Mouse (Mus musculus) large intestine, adult 2 months (tissue): ENCODE measurements around the gene Gm9049. TPM values are rescaled to one million over a fixed set of nuclear protein-coding genes. Genes with fewer than 3 reads are reported as not detected.
A peak's percentile ranks its signal among the peaks of the same experiment; 100 is the strongest.
"Not testable (repeated sequence)": the region's sequence is repeated elsewhere in the genome, so short reads cannot be mapped to it uniquely, and the experiment has no call there.

ENCODE experiments used
- DNase-seq: peaks from one replicate; pipeline ENCODE4 v3.0.0-alpha.2; 2012; ENCODE audit warnings: low read depth, low spot score
- WGBS: fragments of 180-500 bp; shearing (Covaris S2); methylation state at CpG from one replicate; pipeline ENCODE4 v1.1.7; 2018; 5-methylcytosine and 5-hydroxymethylcytosine counted together
- polyA plus RNA-seq: library from polyadenylated mRNA; depleted of rRNA; stranded (reverse); fragments of >200 nt; gene quantifications from 2 replicates; pipeline ENCODE4 v1.2.3, GENCODE M21; 2012; rRNA removed

The Gm9049 gene
- 0.05 TPM in 1 of 2 replicates, not detected in the other for polyA plus RNA-seq

DNA sequence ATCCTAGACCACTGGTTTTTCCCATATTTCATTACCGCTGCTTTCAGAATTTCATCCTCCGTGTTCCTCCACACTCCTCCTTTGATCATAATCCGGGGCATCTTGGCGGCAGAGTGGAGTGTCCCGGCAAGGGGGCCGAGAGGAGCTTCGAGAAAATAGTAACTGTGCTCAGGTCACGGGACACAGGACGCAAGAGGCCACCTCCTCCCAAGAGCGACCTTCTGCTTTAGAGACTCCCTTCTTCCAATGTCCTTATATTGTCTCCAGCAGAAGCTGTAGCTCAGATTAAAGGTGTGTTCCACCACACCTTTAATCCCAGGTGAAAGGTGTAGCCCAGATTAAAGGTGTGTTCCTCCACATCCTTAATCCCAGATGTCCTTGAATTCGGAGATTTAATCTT lies at the start of gene Gm9049:
Gm9049 (minus strand) TSS at position 101 of the 400 bp plus-strand sequence.
- WGBS: no CpG with 5 or more reads among the region's 11 CpGs
- not testable (repeated sequence) for DNase-seq

DNA sequence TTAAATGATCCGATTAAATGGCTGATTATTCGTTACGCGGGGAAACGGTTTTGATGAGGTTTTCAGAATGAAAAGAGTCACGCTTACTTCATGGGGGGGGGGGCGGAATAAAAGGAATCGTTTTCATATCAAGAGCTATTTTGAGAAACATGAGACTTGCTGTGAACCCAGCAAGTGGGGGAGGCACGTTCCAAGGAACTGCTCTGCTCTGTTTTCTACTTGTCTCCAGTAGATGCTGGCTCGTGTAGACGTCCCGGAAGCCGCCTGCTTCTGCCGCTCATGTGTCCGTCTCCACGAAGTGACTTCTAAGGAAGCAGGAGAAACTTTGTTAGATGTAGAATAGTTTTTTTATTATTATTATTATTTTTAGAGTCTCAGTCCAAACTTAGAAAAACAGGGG lies 46.0 kb upstream of the Gm9049 start:
- no peak for DNase-seq
- WGBS: 86% methylated on average over 16 of the region's 16 CpGs

DNA sequence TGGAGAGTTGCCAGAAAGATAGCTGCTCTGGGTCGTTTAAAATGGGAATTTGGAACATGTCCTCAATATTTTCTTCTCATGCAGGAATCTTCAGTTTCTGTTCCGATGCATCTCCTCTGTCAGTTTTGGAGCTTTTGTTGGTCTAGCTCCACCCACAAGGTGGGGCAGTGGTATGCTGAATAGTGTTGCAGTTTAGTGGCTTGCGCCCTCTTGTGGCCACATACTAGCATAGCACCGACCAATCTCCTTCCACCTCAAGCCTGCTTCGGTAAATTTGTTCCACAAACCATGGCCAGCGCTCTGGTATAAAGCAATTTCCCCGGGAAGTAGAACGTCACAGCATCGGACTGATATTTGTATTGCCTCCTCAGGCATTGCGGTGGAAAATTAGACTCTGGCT lies 16.5 kb upstream of the Gm9049 start:
- 1% methylated on average over 10 of the region's 10 CpGs for WGBS
- peak; percentile 42 for DNase-seq

DNA sequence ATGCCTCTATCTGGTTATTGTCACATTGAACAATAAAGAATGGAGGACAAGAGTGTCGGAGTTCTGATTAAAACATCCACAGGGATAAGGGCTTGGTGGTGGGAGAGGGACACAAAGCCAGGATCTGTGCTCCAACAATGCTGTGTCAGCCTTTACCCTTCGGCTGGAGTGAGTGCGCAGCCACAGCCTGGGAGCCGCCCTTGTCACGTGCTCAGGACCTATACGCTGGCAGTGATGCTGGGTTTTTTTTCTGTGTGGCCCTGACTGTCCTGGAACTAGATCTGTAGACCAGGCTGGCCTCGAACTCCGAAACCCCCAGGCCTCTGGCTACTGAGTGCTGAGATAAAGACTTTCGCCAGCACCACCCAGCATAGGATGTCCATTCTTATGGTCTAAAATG lies 15.6 kb upstream of the Gm9049 start:
- WGBS: 60% methylated on average over 9 of the region's 9 CpGs
- DNase-seq: no peak

DNA sequence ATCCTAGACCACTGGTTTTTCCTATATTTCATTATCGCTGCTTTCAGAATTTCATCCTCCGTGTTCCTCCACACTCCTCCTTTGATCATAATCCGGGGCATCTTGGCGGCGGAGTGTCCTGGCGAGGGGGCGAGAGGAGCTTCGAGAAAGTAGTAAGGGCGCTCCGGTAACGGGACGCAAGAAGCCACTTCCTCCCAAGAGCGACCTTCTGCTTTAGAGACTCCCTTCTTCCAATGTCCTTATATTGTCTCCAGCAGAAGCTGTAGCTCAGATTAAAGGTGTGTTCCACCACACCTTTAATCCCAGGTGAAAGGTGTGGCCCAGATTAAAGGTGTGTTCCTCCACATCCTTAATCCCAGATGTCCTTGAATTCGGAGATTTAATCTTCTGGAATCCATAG lies 5.3 kb downstream of the Gm9049 start, which contains the start of gene Gm9048:
Gm9048 (minus strand) TSS at position 101 of the 400 bp plus-strand sequence.
- 86% methylated on average over 1 of the region's 14 CpGs for WGBS

DNA sequence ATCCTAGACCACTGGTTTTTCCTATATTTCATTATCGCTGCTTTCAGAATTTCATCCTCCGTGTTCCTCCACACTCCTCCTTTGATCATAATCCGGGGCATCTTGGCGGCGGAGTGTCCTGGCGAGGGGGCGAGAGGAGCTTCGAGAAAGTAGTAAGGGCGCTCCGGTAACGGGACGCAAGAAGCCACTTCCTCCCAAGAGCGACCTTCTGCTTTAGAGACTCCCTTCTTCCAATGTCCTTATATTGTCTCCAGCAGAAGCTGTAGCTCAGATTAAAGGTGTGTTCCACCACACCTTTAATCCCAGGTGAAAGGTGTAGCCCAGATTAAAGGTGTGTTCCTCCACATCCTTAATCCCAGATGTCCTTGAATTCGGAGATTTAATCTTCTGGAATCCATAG lies 10.8 kb downstream of the Gm9049 start, which contains the start of gene Gm9046:
Gm9046 (minus strand) TSS at position 101 of the 400 bp plus-strand sequence.
- no CpG with 5 or more reads among the region's 14 CpGs for WGBS
- not testable (repeated sequence) for DNase-seq

More for the DNA sequence above, 5.3 kb downstream of the Gm9049 start, which contains the start of gene Gm9048:
- not testable (repeated sequence) for DNase-seq

DNA sequence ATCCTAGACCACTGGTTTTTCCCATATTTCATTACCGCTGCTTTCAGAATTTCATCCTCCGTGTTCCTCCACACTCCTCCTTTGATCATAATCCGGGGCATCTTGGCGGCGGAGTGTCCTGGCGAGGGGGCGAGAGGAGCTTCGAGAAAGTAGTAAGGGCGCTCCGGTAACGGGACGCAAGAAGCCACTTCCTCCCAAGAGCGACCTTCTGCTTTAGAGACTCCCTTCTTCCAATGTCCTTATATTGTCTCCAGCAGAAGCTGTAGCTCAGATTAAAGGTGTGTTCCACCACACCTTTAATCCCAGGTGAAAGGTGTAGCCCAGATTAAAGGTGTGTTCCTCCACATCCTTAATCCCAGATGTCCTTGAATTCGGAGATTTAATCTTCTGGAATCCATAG lies 16.2 kb downstream of the Gm9049 start, which contains the start of gene Gm9045:
Gm9045 (minus strand) TSS at position 101 of the 400 bp plus-strand sequence.
- WGBS: no CpG with 5 or more reads among the region's 14 CpGs
- DNase-seq: not testable (repeated sequence)

DNA sequence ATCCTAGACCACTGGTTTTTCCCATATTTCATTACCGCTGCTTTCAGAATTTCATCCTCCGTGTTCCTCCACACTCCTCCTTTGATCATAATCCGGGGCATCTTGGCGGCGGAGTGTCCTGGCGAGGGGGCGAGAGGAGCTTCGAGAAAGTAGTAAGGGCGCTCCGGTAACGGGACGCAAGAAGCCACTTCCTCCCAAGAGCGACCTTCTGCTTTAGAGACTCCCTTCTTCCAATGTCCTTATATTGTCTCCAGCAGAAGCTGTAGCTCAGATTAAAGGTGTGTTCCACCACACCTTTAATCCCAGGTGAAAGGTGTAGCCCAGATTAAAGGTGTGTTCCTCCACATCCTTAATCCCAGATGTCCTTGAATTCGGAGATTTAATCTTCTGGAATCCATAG lies 21.6 kb downstream of the Gm9049 start, which contains the start of gene Gm9044:
Gm9044 (minus strand) TSS at position 101 of the 400 bp plus-strand sequence.
- DNase-seq: not testable (repeated sequence)
- no CpG with 5 or more reads among the region's 14 CpGs for whole genome bisulfite sequencing

DNA sequence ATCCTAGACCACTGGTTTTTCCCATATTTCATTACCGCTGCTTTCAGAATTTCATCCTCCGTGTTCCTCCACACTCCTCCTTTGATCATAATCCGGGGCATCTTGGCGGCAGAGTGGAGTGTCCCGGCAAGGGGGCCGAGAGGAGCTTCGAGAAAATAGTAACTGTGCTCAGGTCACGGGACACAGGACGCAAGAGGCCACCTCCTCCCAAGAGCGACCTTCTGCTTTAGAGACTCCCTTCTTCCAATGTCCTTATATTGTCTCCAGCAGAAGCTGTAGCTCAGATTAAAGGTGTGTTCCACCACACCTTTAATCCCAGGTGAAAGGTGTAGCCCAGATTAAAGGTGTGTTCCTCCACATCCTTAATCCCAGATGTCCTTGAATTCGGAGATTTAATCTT lies 27.0 kb downstream of the Gm9049 start, which contains the start of gene Gm9040:
Gm9040 (minus strand) TSS at position 101 of the 400 bp plus-strand sequence.
- DNase-seq: not testable (repeated sequence)
- no CpG with 5 or more reads among the region's 11 CpGs for WGBS

DNA sequence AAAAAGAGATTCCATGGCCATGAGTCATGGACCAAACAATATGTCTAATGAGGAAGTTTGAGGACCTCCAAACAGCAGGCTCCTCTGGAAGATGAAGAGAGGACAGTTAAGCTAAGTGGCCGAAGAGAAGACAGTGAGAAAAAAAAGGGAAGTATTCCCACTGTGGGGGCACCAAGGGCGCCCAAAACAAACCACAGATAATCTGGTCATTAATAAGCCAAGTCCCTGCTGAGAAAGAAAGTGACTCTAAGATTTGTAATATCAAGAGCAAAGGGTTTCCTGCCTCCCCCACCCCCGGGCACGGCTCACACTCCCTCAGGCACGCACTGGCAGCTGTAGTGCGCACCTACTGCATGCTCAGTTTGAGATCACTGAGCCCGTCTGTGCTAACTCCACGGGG lies 34.9 kb downstream of the Gm9049 start:
- WGBS: 77% methylated on average over 8 of the region's 8 CpGs
- no peak for DNase-seq

DNA sequence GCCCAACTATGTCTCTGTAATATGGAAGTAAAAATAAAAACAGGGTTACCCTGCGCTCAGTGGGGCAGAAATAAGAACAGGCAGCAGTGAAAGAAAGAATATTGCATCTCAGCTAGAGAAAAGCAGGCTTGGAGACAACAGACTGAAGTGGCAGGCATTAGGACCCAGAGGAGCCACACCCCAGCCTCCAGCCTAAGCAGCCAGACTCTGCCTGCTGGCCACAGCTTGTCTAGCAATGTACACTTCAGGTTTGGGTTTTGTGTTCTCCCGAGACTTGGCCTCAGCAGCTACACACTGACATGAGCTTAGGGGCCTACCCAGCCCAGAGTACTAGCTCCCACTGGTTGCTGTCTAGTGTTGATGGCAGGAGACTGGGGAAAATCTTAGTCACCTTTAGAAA lies 51.8 kb downstream of the Gm9049 start:
- WGBS: 37% methylated on average over 2 of the region's 2 CpGs

More for the DNA sequence above, 51.8 kb downstream of the Gm9049 start:
- not testable (repeated sequence) for DNase-seq

Other genes starting within 250 kb of the Gm9049 start
- 1.7 and 2.3 TPM in 2 replicates for gene Mdm1, start 212.3 kb downstream of the Gm9049 start, polyA plus RNA-seq
- gene Il22, start 149.2 kb downstream of the Gm9049 start, polyA plus RNA-seq: 0.10 and 1.0 TPM in 2 replicates
- gene Gm32717, start 113.3 kb downstream of the Gm9049 start, polyA plus RNA-seq: not detected in 2 replicates
- gene Gm32802, start 95.4 kb downstream of the Gm9049 start, polyA plus RNA-seq: not detected in 2 replicates
- gene Iltifb, start 59.1 kb downstream of the Gm9049 start, polyA plus RNA-seq: not detected in 2 replicates
- not detected in 2 replicates for gene Gm9040, start 27.1 kb downstream of the Gm9049 start, polyA plus RNA-seq
- not detected in 2 replicates for gene Gm9044, start 21.7 kb downstream of the Gm9049 start, polyA plus RNA-seq
- gene Gm9045, start 16.3 kb downstream of the Gm9049 start, polyA plus RNA-seq: 0.05 TPM in 1 of 2 replicates, not detected in the other
- not detected in 2 replicates for gene Gm9046, start 10.8 kb downstream of the Gm9049 start, polyA plus RNA-seq
- gene Gm9048, start 5.4 kb downstream of the Gm9049 start, polyA plus RNA-seq: not detected in 2 replicates
- gene Ifng, start 86.9 kb upstream of the Gm9049 start, polyA plus RNA-seq: 0.18 and 0.87 TPM in 2 replicates